Mouse (Mus musculus): ENCODE results near the gene Shmt2. TPM values are rescaled to one million over a fixed set of nuclear protein-coding genes. Genes with fewer than 3 reads are reported as not detected.

The Shmt2 gene
- polyA plus RNA-seq, 1 experiment from 2014 or later: 104 TPM

DNA sequence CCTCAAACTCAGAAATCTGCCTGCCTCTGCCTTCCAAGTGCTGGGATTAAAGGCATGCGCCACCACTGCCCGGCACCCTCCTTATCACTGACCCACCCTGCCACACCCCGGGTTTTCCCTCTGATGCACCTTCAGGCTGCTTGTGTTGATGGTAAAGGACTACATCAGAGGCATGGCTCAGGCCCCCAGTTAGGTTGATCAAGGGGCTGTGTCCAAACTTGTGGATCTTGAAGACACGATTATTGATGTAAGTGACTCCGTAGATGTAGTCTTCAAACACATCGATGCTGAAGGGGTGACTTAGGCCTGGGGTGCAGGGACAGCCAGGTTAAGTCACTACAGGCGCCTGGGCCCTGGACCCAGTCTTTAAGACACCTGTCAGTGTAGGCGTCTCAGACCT, 19.3 kb upstream of the Shmt2 start:
- WGBS: 94% methylated on average over 8 of the region's 8 CpGs
- Histone ChIP-seq H3K27me3 (ENCODE audit: control insufficient read depth, insufficient read depth, low read length) (peaks cover under 1% of the 10 kb centered on the region), H3K4me2 (ENCODE audit: low read depth, severe bottlenecking) (no peak overlapping the region), H3K4me1 (ENCODE audit: control insufficient read depth, insufficient read depth, low read length) (no peaks in the 10 kb centered on the region), H3K27ac (replicated peaks; ENCODE audit: low read depth, low read length) (no peak overlapping the region), H3K9ac (ENCODE audit: low read length) (no peak overlapping the region), H3K36me3 (ENCODE audit: control insufficient read depth, insufficient read depth, low read length) (peaks cover 31% of the 10 kb centered on the region), H3K9me3 (ENCODE audit: control insufficient read depth, low read length) (no peaks in the 10 kb centered on the region), H3K4me3 (ENCODE audit: low read depth, low read length) (no peak overlapping the region)
- no peak for DNase-seq (ENCODE audit: low spot score)
- no peak for ATAC-seq (ENCODE audit: insufficient number of reproducible peaks, low FRiP score, low TSS enrichment, low read depth)

DNA sequence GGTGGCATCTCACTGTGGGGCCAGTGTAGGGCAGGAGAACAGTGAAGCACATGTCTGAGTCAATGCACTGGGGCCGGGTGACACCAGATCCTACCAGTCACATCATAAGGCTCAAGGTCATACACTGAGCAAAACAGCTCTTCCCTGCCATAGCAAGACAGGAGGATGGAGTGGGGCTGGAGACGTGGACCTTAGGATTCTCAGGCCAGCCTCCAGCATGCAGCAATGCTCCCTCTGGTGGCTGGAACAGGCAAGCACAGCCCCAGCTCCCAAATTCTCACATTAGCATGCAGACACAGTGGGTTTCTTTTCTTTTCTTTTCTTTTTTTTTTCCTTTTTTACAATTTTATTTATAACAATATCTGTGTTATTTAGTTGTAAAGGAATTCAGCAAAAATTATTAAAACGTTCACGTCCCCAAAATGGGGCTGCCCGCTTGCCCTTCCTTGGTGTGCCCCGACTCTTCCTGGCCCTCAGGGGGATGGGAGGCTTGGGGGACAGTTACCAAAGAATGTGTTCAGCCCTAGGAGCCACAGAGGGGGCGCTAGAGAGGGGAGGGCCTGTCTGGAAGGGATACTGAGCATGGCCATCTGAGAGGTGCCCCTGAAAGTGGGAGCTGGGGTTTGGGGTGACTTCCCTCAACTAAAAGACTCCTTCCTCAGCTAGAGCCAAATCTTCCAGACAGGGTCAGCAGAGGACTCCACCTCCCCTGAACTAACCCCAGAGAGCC, 15.8 kb upstream of the Shmt2 start:
- peaks cover 14% of the 10 kb centered on the region for H3K36me3 ChIP-seq (ENCODE audit: control insufficient read depth, insufficient read depth, low read length)
- no peak overlapping the region for H3K27ac ChIP-seq (replicated peaks; ENCODE audit: low read depth, low read length)
- H3K4me1 ChIP-seq (ENCODE audit: control insufficient read depth, insufficient read depth, low read length): peaks cover 12% of the 10 kb centered on the region
- no peaks in the 10 kb centered on the region for H3K9me3 ChIP-seq (ENCODE audit: control insufficient read depth, low read length)
- peaks cover 36% of the 10 kb centered on the region for H3K27me3 ChIP-seq (ENCODE audit: control insufficient read depth, insufficient read depth, low read length)
- H3K4me2 ChIP-seq (ENCODE audit: low read depth, severe bottlenecking): no peak overlapping the region
- 25% methylated on average over 7 of the region's 7 CpGs for WGBS
- H3K9ac ChIP-seq (ENCODE audit: low read length): no peak overlapping the region
- peak; percentile 11; the same call in 1 of the 2 replicates for ATAC-seq (ENCODE audit: insufficient number of reproducible peaks, low FRiP score, low TSS enrichment, low read depth)
- peak; percentile 83 for DNase-seq (ENCODE audit: low spot score)
- no peak overlapping the region for H3K4me3 ChIP-seq (ENCODE audit: low read depth, low read length)

DNA sequence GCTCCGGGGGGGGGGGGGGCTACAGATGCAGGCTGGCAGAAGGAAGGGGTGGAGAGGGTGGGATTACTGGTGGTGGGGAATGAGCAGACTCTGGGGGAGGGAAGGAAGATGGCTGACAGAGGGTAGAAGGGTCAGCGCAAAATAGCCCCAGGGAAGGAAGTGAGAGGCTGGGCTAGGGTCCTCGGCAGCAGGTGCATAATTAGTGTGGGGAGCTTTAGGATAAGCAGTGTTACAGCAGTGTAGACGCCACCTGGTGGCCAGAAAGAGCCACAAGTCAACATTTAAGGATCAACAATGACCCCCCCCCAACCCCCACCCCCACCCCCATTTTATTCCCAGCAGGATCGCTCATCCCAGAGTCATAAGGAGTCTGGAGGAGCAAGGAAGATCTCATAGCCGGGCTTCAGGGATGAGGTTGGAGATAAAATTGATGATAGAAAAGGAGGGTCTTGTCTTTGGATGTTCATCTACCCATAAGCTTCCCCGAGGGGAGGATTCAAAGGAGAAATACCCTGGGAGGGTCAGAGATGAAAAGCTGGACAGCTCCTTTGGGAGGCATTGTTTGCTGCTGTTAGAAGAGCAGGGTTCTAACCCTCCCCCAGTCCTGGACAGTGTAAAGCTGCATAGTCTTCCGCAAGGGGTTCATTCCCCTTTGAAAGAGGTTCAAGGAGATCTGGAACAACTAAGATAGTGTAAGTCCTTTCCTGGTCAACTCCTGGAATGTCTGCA, 14.5 kb upstream of the Shmt2 start:
- DNase-seq (ENCODE audit: low spot score) (peak; percentile 57), ATAC-seq (ENCODE audit: insufficient number of reproducible peaks, low FRiP score, low TSS enrichment, low read depth) (no peak; the same call in 1 of the 2 replicates)
- H3K9ac ChIP-seq (ENCODE audit: low read length): no peak overlapping the region
- no peaks in the 10 kb centered on the region for H3K9me3 ChIP-seq (ENCODE audit: control insufficient read depth, low read length)
- H3K4me3 ChIP-seq (ENCODE audit: low read depth, low read length): no peak overlapping the region
- H3K36me3 ChIP-seq (ENCODE audit: control insufficient read depth, insufficient read depth, low read length): peaks cover 9% of the 10 kb centered on the region; the same call in 1 of the 2 replicates
- H3K27ac ChIP-seq (replicated peaks; ENCODE audit: low read depth, low read length): no peak overlapping the region
- H3K4me2 ChIP-seq (ENCODE audit: low read depth, severe bottlenecking): no peak overlapping the region
- peaks cover 20% of the 10 kb centered on the region for H3K4me1 ChIP-seq (ENCODE audit: control insufficient read depth, insufficient read depth, low read length)
- 16% methylated on average over 8 of the region's 8 CpGs for WGBS
- H3K27me3 ChIP-seq (ENCODE audit: control insufficient read depth, insufficient read depth, low read length): peaks cover 48% of the 10 kb centered on the region

DNA sequence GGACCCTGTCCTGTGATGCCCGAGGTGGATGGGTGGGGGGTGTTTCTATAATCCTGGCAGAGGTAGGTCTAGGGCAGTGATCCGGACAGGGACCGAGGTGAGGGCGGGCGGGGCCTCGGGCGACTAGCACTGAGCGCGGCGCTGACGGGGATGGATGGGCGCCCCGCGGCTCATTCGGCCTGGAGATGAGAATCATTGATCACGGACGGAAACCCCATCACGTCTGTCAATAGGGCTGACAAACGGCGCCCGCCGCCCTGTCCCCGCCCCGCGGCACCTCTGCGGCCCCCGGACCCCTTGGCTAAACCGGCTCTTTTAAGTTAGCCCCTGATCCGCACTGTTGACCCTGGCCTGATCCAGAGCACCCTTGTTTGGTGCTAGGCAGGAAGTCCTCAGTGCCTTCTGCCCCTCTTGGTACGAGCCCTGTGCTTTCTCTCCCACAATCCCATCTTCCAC, 12.7 kb upstream of the Shmt2 start:
- under 1% methylated on average over 25 of the region's 30 CpGs for WGBS
- no peak for ATAC-seq (ENCODE audit: insufficient number of reproducible peaks, low FRiP score, low TSS enrichment, low read depth)
- Histone ChIP-seq H3K4me1 (ENCODE audit: control insufficient read depth, insufficient read depth, low read length) (peaks cover 30% of the 10 kb centered on the region), H3K9me3 (ENCODE audit: control insufficient read depth, low read length) (no peaks in the 10 kb centered on the region), H3K4me2 (ENCODE audit: low read depth, severe bottlenecking) (peak overlapping the region; percentile 74), H3K4me3 (ENCODE audit: low read depth, low read length) (peak overlapping the region; percentile 34), H3K27me3 (ENCODE audit: control insufficient read depth, insufficient read depth, low read length) (peaks cover 66% of the 10 kb centered on the region), H3K27ac (replicated peaks; ENCODE audit: low read depth, low read length) (no peak overlapping the region), H3K9ac (ENCODE audit: low read length) (no peak overlapping the region), H3K36me3 (ENCODE audit: control insufficient read depth, insufficient read depth, low read length) (no peaks in the 10 kb centered on the region)
- no peak for DNase-seq (ENCODE audit: low spot score)

DNA sequence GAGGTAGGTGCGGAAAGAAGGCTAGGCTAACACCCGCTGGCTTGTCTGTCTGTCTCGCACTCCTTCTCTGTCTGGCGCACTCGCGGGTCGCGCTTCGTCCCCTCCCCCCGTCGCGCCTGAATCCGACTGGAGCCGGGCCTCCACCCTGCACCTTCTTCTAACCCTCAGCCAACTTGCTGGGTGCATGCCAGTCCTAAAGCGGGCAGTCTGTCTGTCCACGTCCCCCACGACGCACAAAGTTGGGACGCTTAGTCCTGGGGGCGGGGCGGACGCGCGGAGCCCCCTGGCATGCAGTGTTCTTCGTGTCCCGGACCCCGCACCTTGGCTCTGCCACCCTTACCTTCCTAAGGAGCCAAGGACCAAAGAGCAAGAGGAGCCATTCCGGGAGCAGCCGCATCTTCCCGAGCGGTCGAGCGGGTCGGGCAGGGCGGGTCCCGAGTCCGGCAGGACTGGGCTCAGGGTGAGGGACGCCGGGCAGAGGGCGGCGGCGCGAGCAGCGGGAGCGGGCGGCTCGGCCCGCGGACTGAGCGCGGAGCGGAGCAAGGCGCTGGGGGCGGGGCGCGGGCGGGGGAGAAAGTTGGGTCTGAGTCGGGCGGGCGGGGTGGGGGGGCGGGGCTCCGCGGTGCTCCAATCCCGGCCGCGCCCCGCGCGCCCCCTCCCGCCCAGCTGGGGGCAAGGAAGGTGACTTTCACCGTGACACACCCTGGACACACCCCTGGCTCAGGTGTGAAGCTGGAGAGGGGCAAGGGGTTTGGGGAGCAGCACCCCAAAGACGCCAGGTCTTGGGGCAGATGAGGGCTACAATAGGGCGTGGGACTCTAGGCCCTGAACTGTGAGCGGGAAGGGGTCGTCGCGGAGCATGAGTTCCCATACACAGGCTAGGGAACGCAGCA, 12.0 kb upstream of the Shmt2 start, which contains the start of gene Nxph4:
Gene Nxph4 (minus strand): TSS at position 524 of the 893 bp plus-strand sequence.
- peaks cover 30% of the 10 kb centered on the region for H3K4me1 ChIP-seq (ENCODE audit: control insufficient read depth, insufficient read depth, low read length)
- H3K4me3 ChIP-seq (ENCODE audit: low read depth, low read length): peak within 1 kb of the TSS; percentile 34
- H3K9ac ChIP-seq (ENCODE audit: low read length): no peak within 1 kb of the TSS
- no peaks in the 10 kb centered on the region for H3K9me3 ChIP-seq (ENCODE audit: control insufficient read depth, low read length)
- WGBS: 1% methylated on average over 49 of the region's 78 CpGs
- peaks cover 73% of the 10 kb centered on the region for H3K27me3 ChIP-seq (ENCODE audit: control insufficient read depth, insufficient read depth, low read length)
- H3K4me2 ChIP-seq (ENCODE audit: low read depth, severe bottlenecking): peak within 1 kb of the TSS; percentile 74
- ATAC-seq (ENCODE audit: insufficient number of reproducible peaks, low FRiP score, low TSS enrichment, low read depth) (no peak), DNase-seq (ENCODE audit: low spot score) (peak; percentile 51)
- H3K36me3 ChIP-seq (ENCODE audit: control insufficient read depth, insufficient read depth, low read length): no peaks in the 10 kb centered on the region
- no peak within 1 kb of the TSS for H3K27ac ChIP-seq (replicated peaks; ENCODE audit: low read depth, low read length)

DNA sequence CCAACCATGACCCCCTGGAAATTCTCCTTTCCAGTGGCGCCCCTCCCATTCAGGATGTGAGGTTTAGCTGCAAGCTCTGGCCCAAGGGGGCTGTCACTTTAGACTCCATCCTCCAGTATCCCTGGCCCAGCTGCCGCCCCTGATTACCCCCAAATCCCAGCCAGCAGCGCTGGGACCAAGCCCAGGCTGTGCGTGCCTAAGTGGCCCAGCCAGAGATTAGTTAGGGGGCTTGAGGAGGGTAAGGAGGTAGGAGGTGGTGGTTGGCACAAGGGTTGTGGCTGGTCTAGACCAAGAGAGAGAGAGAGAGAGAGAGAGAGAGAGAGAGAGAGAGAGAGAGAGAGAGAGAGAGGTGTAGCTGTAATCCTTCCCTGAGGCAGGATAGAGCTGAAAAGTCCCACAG, 9.3 kb upstream of the Shmt2 start:
- peak overlapping the region; percentile 49; the same call in 1 of the 2 replicates for H3K4me2 ChIP-seq (ENCODE audit: low read depth, severe bottlenecking)
- H3K9ac ChIP-seq (ENCODE audit: low read length): no peak overlapping the region
- H3K27me3 ChIP-seq (ENCODE audit: control insufficient read depth, insufficient read depth, low read length): peaks cover 100% of the 10 kb centered on the region
- H3K27ac ChIP-seq (replicated peaks; ENCODE audit: low read depth, low read length): no peak overlapping the region
- peaks cover 41% of the 10 kb centered on the region for H3K4me1 ChIP-seq (ENCODE audit: control insufficient read depth, insufficient read depth, low read length)
- DNase-seq (ENCODE audit: low spot score) (no peak), ATAC-seq (ENCODE audit: insufficient number of reproducible peaks, low FRiP score, low TSS enrichment, low read depth) (no peak)
- H3K4me3 ChIP-seq (ENCODE audit: low read depth, low read length): no peak overlapping the region
- H3K36me3 ChIP-seq (ENCODE audit: control insufficient read depth, insufficient read depth, low read length): no peaks in the 10 kb centered on the region
- WGBS: 0% methylated on average over 4 of the region's 4 CpGs
- H3K9me3 ChIP-seq (ENCODE audit: control insufficient read depth, low read length): no peaks in the 10 kb centered on the region

DNA sequence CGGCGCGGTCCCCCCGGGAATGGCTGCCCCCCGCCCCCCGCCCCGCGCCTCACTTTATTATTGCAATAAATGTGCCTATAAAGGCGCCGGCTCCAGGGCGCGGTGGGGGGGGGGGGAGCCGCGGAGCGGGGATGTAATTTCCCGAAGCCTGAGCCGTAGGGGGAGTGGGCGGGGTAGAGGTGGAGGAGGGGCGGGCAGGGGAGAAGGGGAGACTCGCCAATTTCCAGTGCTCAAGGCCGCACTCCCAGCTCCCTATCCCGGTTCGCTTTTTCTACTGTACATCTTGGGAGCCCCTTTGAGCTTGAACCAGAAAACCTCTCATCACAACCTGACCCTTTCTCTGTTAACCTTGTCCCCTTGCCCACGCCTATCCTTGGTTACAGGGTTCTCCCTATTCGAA, 8.7 kb upstream of the Shmt2 start:
- Histone ChIP-seq H3K27me3 (ENCODE audit: control insufficient read depth, insufficient read depth, low read length) (peaks cover 100% of the 10 kb centered on the region), H3K27ac (replicated peaks; ENCODE audit: low read depth, low read length) (no peak overlapping the region), H3K9ac (ENCODE audit: low read length) (peak overlapping the region; percentile 19; the same call in 1 of the 2 replicates), H3K9me3 (ENCODE audit: control insufficient read depth, low read length) (no peaks in the 10 kb centered on the region), H3K4me1 (ENCODE audit: control insufficient read depth, insufficient read depth, low read length) (peaks cover 47% of the 10 kb centered on the region), H3K4me2 (ENCODE audit: low read depth, severe bottlenecking) (peak overlapping the region; percentile 49), H3K4me3 (ENCODE audit: low read depth, low read length) (peak overlapping the region; percentile 12), H3K36me3 (ENCODE audit: control insufficient read depth, insufficient read depth, low read length) (no peaks in the 10 kb centered on the region)
- under 1% methylated on average over 15 of the region's 25 CpGs for whole genome bisulfite sequencing
- DNase-seq (ENCODE audit: low spot score): no peak
- ATAC-seq (ENCODE audit: insufficient number of reproducible peaks, low FRiP score, low TSS enrichment, low read depth): no peak

DNA sequence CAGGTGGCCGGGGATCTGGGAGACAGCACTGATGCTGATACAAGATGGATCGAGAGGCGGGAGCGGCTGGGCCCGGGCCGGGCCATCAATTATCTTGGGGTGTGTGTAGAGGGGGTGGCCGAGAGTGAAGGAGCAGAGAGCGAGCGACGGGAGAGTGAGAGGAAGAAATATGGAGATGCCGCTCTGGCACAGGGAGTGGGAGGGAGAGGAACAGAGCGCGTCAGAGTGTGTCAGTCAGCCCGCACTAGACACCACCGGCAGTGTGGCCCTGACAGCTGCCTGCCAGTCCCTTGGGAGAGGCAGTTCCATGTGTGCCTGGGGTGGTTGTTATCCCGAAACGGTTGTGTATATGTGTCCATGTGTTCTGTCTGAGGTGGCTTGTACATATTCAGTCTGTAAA, 5.2 kb upstream of the Shmt2 start:
- Histone ChIP-seq H3K9me3 (ENCODE audit: control insufficient read depth, low read length) (no peaks in the 10 kb centered on the region), H3K4me1 (ENCODE audit: control insufficient read depth, insufficient read depth, low read length) (peaks cover 49% of the 10 kb centered on the region), H3K27ac (replicated peaks; ENCODE audit: low read depth, low read length) (no peak overlapping the region), H3K9ac (ENCODE audit: low read length) (no peak overlapping the region), H3K4me3 (ENCODE audit: low read depth, low read length) (no peak overlapping the region), H3K27me3 (ENCODE audit: control insufficient read depth, insufficient read depth, low read length) (peaks cover 81% of the 10 kb centered on the region), H3K36me3 (ENCODE audit: control insufficient read depth, insufficient read depth, low read length) (no peaks in the 10 kb centered on the region), H3K4me2 (ENCODE audit: low read depth, severe bottlenecking) (no peak overlapping the region)
- 3% methylated on average over 17 of the region's 17 CpGs for WGBS
- ATAC-seq (ENCODE audit: insufficient number of reproducible peaks, low FRiP score, low TSS enrichment, low read depth) (no peak), DNase-seq (ENCODE audit: low spot score) (peak; percentile 37)
